Mouse (Mus musculus) erythroid progenitor cell, adult 5-6 weeks (primary cell): ENCODE measurements around the gene Hist1h3c. TPM values are rescaled to one million over a fixed set of nuclear protein-coding genes. Genes with fewer than 3 reads are reported as not detected.
"Not testable (repeated sequence)": the region's sequence is repeated elsewhere in the genome, so short reads cannot be mapped to it uniquely, and the experiment has no call there.

Experiments used
- ATAC-seq: replicated peaks from 2 replicates; pipeline ENCODE4 v1.8.0; 2016; ENCODE audit warnings: moderate number of reproducible peaks, mild to moderate bottlenecking, moderate TSS enrichment, inconsistent platforms; ENCODE audit not compliant: poor library complexity, low FRiP score, severe bottlenecking
- total RNA-seq, 2 experiments: library from RNA; stranded (forward) in 1 of 2; stranded (reverse) in 1 of 2; fragments of 150-400 nt in 1 of 2; fragments of 186-747, 209-891 nt in 1 of 2; gene quantifications; 2 replicates each; pipeline versions ENCODE4 v1.2.3 to v1.2.4; 2015 to 2017; ENCODE audit warnings: low replicate concordance in 2 of 2

Hist1h3c gene
- total RNA-seq, 2 experiments from 2014 or later = 474 to 2,217 TPM

- ATAC-seq = no peak
Measured at GRCm38 (mm10) chr13:23742007-23742406, 3.4 kb downstream of the Hist1h3c start.

GRCm38 (mm10) chr13:23740910-23741309, 4.5 kb downstream of the Hist1h3c start:
- ATAC-seq = no peak

- no peak for ATAC-seq
Measured at GRCm38 (mm10) chr13:23740256-23740840, 5.1 kb downstream of the Hist1h3c start.

- ATAC-seq = no peak
Measured at GRCm38 (mm10) chr13:23739922-23740252, 5.5 kb downstream of the Hist1h3c start.

GRCm38 (mm10) chr13:23739069-23739921, 6.1 kb downstream of the Hist1h3c start:
- ATAC-seq = peak; percentile 71

GRCm38 (mm10) chr13:23738677-23739068, 6.7 kb downstream of the Hist1h3c start, which contains the start of gene Hist1h1c:
Hist1h1c (plus strand) TSS chr13:23738808.
- peak; percentile 63 for ATAC-seq

- ATAC-seq = no peak
Measured at GRCm38 (mm10) chr13:23738041-23738440, 7.4 kb downstream of the Hist1h3c start.

- ATAC-seq = no peak
Measured at GRCm38 (mm10) chr13:23737091-23737490, 8.3 kb downstream of the Hist1h3c start.

GRCm38 (mm10) chr13:23732156-23732804, 13.1 kb downstream of the Hist1h3c start:
- ATAC-seq = peak; percentile 87

- no peak; the same call in 1 of the 2 replicates for ATAC-seq
Measured at GRCm38 (mm10) chr13:23730479-23730878, 14.9 kb downstream of the Hist1h3c start.

GRCm38 (mm10) chr13:23729706-23730105, 15.7 kb downstream of the Hist1h3c start:
- ATAC-seq = no peak

GRCm38 (mm10) chr13:23729192-23729525, 16.2 kb downstream of the Hist1h3c start:
- ATAC-seq = no peak

- peak; percentile 50 for ATAC-seq
Measured at GRCm38 (mm10) chr13:23728472-23729191, 16.8 kb downstream of the Hist1h3c start.

- ATAC-seq = no peak
Measured at GRCm38 (mm10) chr13:23725213-23725612, 20.2 kb downstream of the Hist1h3c start.

GRCm38 (mm10) chr13:23724239-23724638, 21.2 kb downstream of the Hist1h3c start:
- no peak for ATAC-seq

- ATAC-seq = not testable (repeated sequence)
Measured at GRCm38 (mm10) chr13:23717593-23718245, 27.7 kb downstream of the Hist1h3c start.

GRCm38 (mm10) chr13:23717176-23717575, 28.2 kb downstream of the Hist1h3c start:
- no peak for ATAC-seq

- ATAC-seq = no peak
Measured at GRCm38 (mm10) chr13:23716261-23717042, 28.9 kb downstream of the Hist1h3c start.
